Mouse (Mus musculus) thymus, postnatal 14 days (tissue): ENCODE results near the gene Nt5dc3.

Source experiments
- DNase-seq: peaks from one replicate; pipeline ENCODE4 v3.0.0; 2021

Nt5dc3 gene

DNA sequence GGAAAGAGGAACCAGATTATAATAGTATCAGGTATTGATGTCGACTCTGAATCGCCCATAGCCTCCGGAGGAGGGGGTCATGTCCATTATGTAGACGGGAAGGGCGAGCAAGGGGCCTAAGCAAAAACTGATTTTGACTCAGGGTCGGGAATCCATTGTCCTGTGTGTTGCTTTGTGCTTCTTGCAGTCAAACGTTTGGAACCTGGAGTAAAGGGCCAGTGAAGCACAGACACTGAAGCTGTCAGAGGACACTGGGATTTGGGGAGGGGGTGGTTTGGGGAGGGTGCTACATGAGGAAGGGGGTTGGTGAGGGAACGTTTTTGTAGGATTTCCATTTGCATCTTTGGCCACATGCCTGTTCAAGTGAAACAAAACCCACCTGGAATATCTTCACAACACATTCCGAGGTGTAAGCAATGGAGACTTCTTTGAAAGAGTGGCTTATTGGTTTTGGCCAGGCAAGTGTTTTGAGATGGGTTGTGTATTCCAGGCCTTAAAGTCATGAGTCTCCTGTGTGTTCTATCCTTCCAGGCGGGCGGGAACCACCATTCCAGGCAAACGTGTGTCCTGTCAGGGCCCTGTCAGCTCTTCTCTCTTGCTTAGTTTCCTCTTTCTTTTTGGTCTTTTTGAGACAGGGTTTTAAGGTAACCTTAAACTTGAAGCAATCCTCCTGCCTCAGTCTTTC, 1.2 kb downstream of the Nt5dc3 start:
- no peak for DNase-seq

DNA sequence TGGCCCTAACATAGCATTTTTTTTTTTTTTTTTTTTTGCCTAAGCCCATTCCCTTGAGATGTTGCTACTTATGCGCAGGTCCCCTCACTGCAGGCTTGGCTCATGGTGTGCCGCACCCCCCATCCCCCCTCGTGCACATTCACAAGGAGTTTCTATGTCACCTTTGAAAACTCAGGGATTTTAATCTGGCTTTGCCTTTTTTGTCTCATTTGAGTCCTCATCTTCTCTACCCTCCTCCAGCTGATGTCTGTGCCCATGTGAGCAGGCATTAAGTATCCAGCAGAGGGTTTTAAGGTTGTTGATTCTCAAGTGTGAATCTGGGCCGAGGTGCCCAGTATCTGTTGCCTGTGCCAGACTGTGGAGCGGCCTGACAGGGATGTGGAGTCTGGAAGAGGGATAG, 2.8 kb downstream of the Nt5dc3 start:
- no peak for DNase-seq

DNA sequence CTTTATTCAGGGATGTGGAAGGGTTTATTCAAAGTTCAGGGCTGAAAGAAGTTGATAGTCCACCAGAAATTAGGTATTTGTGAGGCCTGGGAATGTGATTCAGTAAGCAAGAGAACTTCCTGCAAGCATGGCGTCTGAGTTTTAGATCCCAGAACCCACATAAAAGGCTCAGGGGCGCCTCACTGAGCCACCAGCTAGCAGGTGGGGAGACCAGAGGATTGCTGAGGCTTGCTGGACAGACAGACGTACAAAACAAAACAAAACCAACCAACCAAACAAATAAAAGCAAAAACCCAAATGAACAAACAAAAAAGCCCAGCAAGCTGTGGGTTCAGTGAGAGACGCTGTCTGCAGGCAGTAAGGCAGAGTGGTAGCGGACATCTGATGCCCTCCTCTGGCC, 3.9 kb downstream of the Nt5dc3 start:
- DNase-seq: no peak

DNA sequence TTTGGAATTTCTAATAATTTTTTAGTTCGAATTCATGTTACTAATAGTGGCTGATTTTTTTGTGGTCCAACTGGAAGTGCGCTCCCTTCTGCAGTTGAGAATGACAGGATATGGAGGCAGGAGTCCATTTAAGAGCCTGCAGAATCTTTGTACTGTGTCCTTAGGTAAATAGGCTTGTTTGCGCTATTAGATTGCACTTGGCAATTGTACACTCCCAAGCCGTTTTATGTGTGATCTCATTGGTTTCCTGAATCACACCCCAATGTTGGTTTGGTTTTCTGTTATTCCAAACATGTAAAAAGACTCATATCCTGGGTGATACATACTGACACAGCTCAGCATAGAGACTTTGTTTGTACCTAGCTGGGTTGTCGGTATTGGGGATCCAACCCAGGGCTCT, 4.8 kb downstream of the Nt5dc3 start:
- no peak for DNase-seq

DNA sequence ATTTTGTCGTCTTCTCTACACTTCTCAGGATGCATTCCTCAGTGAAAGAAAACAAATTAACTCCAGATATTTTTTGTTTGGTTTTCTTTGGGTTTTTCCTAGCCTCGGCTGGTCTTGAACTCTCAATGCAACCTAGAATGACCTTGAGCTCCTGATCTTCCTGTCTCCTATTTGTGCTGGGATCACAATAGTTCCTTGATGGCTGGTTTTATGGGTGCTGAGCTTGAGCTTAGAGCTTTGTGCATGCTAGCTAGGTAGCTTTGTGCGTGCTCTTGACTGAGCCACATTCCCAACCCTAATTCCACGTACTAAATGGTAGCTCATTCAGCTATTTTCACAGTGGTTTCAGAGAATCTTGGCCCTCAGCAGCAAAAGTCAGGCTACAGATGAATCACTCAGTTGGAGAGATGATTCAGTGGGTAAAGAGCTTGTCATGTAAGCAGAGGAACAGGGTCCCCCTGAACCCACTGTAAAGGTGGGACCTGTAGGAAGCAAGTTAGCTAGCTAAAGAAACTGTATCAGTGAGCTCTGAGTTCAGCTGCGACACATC, 5.4 kb downstream of the Nt5dc3 start:
- no peak for DNase-seq

DNA sequence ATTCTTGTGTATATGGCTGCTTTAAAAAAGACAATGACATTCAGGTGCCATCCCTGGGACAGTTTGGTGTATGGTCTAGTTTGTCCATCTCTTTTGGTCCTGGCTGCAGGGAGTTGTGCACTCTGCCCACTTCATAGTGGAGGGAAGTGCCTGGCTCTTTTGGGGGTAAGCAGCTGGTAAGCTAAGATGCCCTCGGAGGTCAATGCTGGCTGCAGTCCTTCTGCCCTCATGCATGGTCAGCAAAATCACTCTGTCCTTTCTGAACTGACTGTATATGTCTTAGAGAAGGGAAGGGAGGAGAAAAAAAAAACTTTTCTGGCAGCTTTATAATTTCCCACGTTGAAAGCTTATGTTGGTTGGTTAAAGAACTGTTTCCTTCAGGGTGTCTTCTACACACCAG, 6.6 kb downstream of the Nt5dc3 start:
- DNase-seq: no peak

DNA sequence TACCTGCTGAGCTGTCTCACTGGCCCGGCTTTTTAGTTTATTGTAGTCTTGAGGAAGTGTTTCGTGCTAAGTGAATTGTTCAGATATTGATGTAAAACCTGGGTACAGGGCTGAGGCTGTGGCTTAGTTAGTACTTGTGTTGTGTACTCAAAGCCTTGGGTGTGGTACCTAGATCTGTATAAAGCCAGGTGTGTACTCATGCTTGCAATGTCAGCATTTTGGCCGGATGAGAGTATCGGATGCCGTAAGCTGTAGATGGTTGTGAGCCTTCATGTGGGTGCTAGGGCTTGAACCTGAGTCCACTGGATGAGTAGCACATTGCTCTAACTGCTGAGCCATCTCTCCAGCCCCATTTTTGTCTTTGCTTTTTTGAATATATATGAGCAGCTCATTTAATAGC, 7.3 kb downstream of the Nt5dc3 start:
- DNase-seq: no peak

DNA sequence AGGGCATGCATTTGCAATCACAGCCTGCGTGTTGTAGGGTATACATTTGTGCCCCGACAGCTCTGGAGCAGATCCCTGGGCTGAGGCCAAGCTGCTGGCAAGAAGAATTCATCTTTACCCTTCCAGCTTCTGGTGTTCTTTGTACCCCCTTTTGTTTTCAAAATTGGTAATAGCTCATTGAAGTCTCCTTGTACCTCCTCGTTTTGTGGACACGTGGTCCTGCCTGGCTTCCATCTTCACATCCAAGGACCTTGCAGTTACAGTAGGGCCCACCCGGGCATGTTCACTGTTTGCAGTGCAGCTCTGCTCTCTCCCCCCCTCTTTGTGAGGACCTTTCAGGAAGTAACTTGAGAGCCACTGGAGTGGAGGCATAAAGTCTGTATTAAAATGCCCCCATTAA, 9.4 kb downstream of the Nt5dc3 start:
- no peak for DNase-seq

DNA sequence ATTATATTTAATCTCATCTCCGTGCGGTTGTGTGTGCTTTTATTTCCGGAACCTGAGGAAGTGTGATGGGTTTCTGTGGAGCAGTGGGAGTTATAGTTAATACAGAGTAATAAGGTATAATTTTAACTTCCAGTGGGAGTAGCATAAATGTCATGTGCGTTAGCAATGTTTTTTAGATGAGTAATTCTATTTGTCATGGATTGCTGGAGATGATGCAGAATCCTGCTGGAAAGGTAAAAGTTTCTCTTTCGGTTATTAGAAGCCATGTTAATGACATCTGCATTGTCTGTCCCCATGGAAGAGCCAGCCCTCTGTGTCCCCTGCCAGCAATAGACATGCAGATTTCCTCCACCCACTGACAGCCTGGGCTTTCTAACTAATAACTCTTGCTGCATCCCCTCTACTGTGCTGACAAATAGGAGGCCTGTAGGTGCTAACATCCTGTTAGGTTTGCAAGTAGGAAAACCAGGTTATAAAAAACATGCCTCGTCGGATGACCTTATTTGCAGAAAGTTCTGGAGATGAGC, 10.4 kb downstream of the Nt5dc3 start:
- no peak for DNase-seq

DNA sequence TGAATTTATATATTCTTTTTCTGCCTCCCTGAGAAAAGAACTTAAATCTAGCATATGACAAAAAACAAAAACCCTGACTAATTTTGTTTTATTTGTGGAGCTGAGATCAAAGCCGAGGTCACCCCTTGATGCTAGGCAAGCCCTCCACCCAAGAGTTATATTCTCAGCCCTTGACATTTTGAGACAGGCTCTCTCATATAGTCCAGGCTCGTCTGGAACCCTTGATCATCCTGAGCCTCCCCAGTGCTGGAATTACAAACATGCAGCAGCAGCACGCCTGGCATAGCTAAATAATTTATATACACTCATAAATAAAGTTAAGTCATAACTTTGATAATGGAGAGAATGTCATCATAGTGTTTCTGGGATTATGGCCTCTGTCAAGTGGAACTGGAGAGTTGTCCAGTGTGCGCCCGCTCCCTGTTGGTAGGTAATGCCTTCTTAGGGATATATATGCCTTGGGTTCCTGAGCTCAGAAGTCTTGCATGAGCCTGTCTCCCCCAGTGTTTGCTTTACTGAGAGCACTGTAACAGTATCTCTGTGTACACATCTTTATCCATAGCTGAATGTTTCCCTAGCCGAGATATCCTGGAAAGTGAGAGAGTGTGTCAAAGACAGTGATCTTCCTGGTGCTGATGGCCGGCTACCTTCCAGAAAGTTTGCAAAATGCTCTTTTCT, 12.8 kb downstream of the Nt5dc3 start:
- DNase-seq: no peak

DNA sequence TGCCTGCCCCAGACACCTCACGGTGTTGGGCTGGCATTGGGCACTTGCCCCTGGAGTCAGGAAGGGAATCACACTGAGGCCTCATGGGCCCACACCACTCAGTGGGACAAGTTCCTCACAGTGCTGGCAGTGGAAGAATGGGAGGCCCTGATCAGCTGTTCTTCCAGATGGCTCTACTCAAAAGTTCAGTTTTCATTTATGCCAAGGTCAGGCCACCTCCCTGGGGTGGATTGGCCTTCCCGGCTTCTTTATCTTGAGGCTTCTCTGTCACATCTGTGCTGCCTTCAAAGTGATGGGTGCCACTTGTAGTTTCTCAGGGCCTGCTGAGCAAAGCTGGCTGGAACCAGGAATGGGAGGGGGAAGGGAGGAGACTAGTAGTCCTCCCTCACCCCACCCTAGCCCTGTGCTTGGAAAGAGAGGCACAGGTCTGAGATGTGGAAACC, 14.7 kb downstream of the Nt5dc3 start:
- DNase-seq: no peak

DNA sequence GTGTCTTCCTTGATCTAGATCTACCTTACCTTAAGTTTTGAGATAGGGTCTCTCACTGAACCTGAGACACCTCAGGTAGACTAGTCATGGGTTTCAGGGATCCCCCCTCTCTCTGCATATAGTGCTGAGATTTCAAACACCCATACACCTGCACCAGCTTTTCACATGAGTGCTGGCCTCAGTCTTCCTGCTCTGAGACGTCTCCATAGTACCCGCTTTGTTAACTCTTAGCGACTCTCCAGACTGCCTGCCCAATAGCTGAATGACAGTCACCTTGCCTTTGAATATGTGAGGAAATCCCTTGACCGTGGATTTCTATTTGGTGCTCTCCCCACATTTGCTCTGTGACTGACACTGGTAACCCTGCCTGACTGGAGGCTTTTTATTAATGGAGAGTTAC, 15.4 kb downstream of the Nt5dc3 start:
- no peak for DNase-seq

DNA sequence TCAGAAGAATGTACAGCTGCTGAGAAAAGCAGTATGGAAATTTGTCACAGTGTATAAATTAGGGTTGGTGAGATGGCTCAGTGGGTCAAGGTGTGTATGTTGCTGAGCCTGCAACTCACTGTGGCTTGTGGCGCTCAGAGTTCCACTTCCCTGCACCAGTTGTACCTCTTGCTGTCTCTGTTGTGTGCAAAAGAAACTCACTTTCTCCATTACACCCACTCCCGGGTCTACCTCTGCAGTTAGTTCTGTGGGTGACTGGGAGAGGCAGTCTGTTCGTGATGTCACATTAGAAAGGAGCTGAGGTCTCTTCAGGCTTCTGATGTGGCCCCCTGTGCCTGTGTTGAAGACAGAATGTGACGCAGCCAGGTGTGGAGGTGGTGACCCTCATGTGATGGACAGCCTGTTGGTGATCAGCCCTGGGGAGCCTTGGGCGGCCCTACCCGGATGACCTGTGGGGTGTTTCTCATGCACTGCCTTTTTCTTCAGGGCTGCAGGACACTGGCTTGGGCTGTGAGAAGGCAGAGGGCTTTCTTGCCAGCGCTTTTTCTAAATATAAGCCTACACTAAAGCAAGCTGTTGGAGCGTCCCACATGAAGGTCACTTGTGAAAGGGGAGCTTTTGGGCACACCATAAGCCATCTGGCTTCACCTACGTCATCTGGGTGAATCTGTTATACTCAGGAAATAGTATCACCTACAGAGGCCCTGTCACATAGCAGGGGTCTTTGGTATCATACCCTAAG, 16.2 kb downstream of the Nt5dc3 start:
- DNase-seq: no peak

DNA sequence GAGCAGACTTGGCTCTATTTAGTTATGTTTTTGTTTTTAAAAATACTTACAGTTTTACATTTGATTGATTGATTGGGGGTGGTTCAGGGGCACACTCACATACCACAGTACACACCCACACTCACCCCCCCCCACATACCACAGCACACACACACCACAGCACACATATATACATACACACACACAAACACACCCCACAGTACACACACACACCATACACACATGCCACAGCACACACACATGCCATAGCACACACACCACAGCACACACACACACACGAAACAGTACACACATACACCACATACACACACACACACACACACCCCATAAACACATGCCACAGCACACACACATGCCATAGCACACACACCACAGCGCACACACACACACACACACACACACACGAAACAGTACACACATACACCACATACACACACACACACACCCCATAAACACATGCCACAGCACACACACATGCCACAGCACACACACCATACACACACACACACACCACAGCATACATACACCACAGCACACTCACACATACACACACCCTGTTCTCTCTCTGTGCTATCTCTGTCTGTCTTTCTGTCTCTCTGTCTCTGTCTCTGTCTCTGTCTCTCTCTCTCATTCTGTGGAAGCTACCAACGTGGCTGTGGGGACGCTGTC, 17.4 kb downstream of the Nt5dc3 start:
- no peak for DNase-seq

DNA sequence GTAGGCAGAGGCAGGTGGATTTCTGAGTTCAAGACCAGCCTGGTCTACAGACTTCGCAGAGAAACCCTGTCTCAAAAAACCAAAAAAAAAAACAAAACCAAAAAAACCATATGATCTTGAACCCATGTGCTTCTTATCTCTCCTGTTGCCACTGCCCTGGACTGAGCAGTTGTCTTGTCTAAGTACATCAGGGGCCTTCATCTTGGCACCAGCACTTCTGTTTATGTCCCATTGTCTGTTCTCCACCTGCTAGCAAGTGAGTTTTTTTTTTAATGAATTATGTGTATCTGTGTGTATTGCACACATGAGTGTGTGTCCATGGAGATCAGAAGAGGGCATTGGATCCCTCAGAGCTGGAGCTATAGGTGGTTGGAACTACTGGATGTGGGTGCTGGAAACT, 28.6 kb downstream of the Nt5dc3 start:
- DNase-seq: no peak

DNA sequence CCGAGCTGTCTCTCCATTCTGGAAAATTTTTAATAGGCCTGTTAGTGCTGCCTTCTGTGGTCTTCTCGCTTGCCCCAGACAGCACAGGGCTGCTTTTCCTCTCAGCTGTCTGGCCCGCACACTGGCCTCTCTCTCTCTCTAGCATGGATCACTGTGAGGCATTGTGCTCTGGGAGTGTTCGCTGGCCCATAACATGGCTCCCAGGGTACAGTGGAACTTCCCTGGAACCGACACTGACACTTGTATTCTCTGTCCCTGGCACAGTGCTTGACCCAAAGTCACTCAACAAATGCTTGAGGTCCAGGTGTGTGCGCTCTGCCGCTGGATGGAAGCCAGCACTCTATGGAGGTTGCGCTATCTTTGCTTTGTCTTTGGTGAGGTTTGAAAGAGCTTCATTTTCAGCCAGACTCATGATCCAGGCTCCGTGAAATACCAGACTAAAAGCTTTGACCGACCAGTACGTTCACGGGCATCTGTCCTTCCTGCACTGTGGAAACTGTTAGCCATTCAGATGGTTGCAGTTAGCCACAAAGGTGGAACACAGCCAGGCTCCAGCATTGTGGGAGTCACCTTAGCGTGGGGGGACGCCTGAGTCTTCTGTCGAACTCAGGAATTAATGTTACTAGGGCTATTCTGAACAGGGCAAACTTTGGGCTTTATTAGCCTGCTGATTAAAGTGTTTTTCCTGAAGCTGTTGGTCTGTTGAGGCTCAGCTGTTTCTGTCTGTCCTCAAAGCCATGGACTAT, 29.4 kb downstream of the Nt5dc3 start:
- DNase-seq: no peak

DNA sequence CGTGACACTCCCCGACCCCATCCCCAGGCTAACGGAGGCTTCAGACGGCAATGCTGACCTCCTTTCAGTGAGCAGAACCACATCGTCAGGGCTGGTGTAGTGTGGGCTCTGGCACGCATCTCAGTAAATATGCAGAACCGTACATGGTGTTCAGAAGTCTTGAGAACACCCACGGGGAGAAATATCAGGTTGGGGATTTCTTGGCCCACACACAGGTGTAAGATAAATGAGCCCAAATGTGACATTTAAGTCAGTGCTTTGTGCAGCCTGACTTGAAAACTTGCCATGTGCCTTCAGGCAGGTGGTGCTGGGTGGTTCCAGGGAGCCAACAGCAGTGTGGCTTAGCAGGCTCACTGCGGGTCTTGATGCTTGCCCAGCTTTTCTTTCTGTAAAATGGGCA, 31.2 kb downstream of the Nt5dc3 start:
- no peak for DNase-seq

DNA sequence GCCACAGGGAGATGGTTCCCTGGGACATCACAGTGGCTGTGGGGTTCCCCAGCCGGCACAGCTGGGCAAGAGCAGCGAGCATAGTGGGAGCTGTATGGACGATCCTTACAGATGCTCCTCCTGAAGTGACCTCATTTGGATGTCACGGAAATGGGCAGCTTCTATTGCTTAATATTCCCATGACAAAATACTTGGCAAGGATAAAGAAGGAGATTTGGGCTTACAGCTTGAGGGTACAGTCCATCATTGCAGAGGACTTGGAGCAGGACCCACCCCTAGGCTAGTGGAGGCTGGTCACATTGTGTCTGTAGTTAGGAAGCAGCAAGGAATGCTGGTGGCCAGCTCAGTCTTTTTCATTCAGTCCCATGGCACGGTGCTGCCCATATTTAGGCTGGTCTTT, 31.8 kb downstream of the Nt5dc3 start:
- DNase-seq: no peak

DNA sequence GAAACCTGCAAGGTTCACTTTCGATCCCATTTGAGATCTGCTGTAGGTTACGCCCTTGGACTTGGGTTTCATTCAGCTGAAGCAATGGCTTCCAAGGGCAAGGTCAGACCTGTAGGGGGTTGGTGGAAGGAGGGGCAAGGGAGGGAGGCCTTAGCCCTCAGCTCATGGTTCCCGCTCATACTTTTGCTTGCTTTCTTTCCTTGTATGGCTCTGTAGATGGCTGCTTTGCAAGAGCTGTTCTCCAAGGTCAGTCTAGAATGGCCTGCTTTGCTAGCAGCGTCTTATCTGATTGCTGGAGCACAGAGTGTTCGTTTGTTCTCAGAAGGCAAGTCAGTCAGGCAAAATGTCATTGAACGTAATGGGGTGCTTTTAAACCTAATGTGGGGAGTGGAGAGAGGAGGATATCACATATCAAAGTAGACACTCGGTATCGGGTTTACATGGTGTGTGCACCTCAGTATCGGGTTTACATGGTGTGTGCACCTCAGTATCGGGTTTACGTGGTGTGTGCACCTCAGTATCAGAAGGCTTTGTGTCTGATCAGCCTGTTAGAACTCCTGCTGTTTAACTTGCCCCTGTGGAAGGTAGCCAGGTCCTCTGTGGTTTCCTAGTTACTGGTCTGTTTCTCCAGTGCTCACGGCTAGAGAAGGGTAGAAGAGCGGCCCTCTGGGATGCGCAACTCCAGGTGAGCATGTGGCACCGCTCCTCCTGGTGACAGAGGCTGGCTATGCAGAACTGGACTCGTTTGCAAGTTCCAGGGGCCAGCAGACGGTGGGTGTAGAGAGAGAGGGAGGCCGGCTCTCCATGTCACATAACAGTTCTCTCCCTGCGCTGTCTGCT, 35.7 kb downstream of the Nt5dc3 start:
- no peak for DNase-seq

DNA sequence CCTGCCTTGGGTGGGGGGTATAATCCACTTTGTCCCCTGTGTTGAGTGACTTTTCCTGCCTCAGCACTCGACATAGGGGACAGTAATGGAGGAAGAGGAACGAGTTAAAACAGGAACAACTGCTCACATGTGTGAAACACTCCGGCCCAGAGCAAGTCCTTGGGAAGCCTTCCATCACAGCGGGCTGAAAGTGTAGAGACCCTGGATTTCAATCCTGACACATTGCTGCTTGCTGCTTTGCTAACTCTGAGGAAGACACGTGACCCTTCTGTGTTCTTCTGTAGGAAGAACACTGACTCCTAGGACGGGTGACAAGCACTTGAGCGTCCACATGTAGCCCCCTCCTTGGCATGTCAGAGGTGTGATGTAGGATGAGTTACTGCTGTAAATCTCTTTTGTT, 36.3 kb downstream of the Nt5dc3 start:
- no peak for DNase-seq

DNA sequence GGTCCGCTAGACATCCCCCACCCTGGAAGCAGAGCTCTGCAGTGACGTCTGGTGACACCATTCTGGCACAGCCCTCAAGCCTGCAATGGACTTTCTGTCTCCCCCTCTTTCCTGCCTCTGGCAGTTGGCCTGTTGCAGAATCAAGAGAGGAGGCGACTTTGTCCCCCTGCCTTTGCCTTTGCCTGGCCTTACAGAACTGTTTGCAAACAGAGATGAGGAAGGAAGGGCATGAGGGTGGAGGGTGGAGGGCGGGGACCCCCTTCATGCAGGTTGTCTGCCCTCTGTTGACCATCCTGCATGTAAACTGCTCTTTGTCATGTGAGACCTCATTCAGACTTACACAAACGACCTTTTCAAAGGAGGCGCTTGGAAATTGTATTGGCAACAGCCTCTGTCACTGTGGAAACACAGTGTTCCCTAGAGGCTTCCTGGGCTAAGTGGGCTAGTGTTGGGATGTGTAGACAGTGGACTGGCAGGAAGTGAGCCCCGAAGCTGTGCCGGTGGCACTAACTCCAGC, 40.9 kb downstream of the Nt5dc3 start:
- no peak for DNase-seq
